Mouse (Mus musculus): Measurements from ENCODE around the gene Mmd2. TPM values are rescaled to one million over a fixed set of nuclear protein-coding genes. Genes with fewer than 3 reads are reported as not detected.

Mmd2 gene
- total RNA-seq (2021) (under 1 TPM; 0.30 to 0.31 TPM), polyA plus RNA-seq (2012; rRNA removed) (0.20 and 0.29 TPM in 2 replicates)
- long read RNA-seq, partial matches to known transcripts: 0 of 1 reads
- long read RNA-seq, other reads (novel, unspliced or antisense): 0 of 1 reads

GRCm38 (mm10) chr5:142608259-142608988 is at the start of gene Mmd2:
Mmd2 (minus strand) TSS chr5:142608800.
- H3K4me1 ChIP-seq (ENCODE audit: control insufficient read depth, insufficient read depth, low read length): no peaks in the 10 kb centered on the region
- WGBS: 5% methylated on average over 42 of the region's 42 CpGs
- no peak within 1 kb of the TSS for H3K27ac ChIP-seq
- H3K79me2 ChIP-seq (replicated peaks; ENCODE audit: control insufficient read depth, insufficient read depth, low read length): no peaks in the 10 kb centered on the region
- no peaks in the 10 kb centered on the region for H3K36me3 ChIP-seq (ENCODE audit: control insufficient read depth, insufficient read depth, low read length)
- TF ChIP-seq EP300 (IDR thresholded peaks at IDR 0.05; ENCODE audit: insufficient read depth, low read depth, low read length) (no peak), POLR2A (IDR thresholded peaks at IDR 0.05; ENCODE audit: insufficient read depth, low read depth, low read length) (no peak), CTCF (IDR thresholded peaks at IDR 0.05) (no peak)
- no peak within 1 kb of the TSS for H3K9ac ChIP-seq (ENCODE audit: low read depth, low read length)
- peaks cover 2% of the 10 kb centered on the region; the same call in 1 of the 2 replicates for H3K27me3 ChIP-seq (ENCODE audit: control insufficient read depth, insufficient read depth, low read length)
- no peak for DNase-seq
- intact Hi-C loops (cut with DNase I): no loop called here
- H3K4me3 ChIP-seq: no peak within 1 kb of the TSS

GRCm38 (mm10) chr5:142652266-142652665 is 43.7 kb upstream of the Mmd2 start:
- no peaks in the 10 kb centered on the region for H3K27me3 ChIP-seq (ENCODE audit: control insufficient read depth, insufficient read depth, low read length)
- no peak overlapping the region for H3K27ac ChIP-seq
- WGBS: 71% methylated on average over 4 of the region's 4 CpGs
- no peak for TF ChIP-seq EP300 (IDR thresholded peaks at IDR 0.05; ENCODE audit: insufficient read depth, low read depth, low read length)
- TF ChIP-seq POLR2A (IDR thresholded peaks at IDR 0.05; ENCODE audit: insufficient read depth, low read depth, low read length): no peak
- TF ChIP-seq CTCF (IDR thresholded peaks at IDR 0.05): no peak
- H3K4me3 ChIP-seq: no peak overlapping the region
- no peak for DNase-seq
- H3K36me3 ChIP-seq (ENCODE audit: control insufficient read depth, insufficient read depth, low read length): no peaks in the 10 kb centered on the region
- H3K4me1 ChIP-seq (ENCODE audit: control insufficient read depth, insufficient read depth, low read length): no peaks in the 10 kb centered on the region
- intact Hi-C loops (cut with DNase I): no loop called here
- peaks cover 8% of the 10 kb centered on the region for H3K79me2 ChIP-seq (replicated peaks; ENCODE audit: control insufficient read depth, insufficient read depth, low read length)
- no peak overlapping the region for H3K9ac ChIP-seq (ENCODE audit: low read depth, low read length)

GRCm38 (mm10) chr5:142650794-142651497 is 42.3 kb upstream of the Mmd2 start:
- no peak for DNase-seq
- H3K79me2 ChIP-seq (replicated peaks; ENCODE audit: control insufficient read depth, insufficient read depth, low read length): peaks cover 8% of the 10 kb centered on the region
- H3K27ac ChIP-seq: no peak overlapping the region
- H3K27me3 ChIP-seq (ENCODE audit: control insufficient read depth, insufficient read depth, low read length): no peaks in the 10 kb centered on the region
- no peaks in the 10 kb centered on the region for H3K4me1 ChIP-seq (ENCODE audit: control insufficient read depth, insufficient read depth, low read length)
- no peak overlapping the region for H3K9ac ChIP-seq (ENCODE audit: low read depth, low read length)
- no peak overlapping the region for H3K4me3 ChIP-seq
- intact Hi-C loops (cut with DNase I): no loop called here
- WGBS: 85% methylated on average over 6 of the region's 6 CpGs
- H3K36me3 ChIP-seq (ENCODE audit: control insufficient read depth, insufficient read depth, low read length): no peaks in the 10 kb centered on the region
- no peak for TF ChIP-seq POLR2A (IDR thresholded peaks at IDR 0.05; ENCODE audit: insufficient read depth, low read depth, low read length)
- no peak for TF ChIP-seq EP300 (IDR thresholded peaks at IDR 0.05; ENCODE audit: insufficient read depth, low read depth, low read length)
- no peak for TF ChIP-seq CTCF (IDR thresholded peaks at IDR 0.05)

GRCm38 (mm10) chr5:142650390-142650789 is 41.8 kb upstream of the Mmd2 start:
- H3K27ac ChIP-seq: no peak overlapping the region
- no peak overlapping the region for H3K4me3 ChIP-seq
- 63% methylated on average over 3 of the region's 3 CpGs for WGBS
- no peaks in the 10 kb centered on the region for H3K27me3 ChIP-seq (ENCODE audit: control insufficient read depth, insufficient read depth, low read length)
- no peaks in the 10 kb centered on the region for H3K4me1 ChIP-seq (ENCODE audit: control insufficient read depth, insufficient read depth, low read length)
- no peak for TF ChIP-seq CTCF (IDR thresholded peaks at IDR 0.05)
- no peak for TF ChIP-seq POLR2A (IDR thresholded peaks at IDR 0.05; ENCODE audit: insufficient read depth, low read depth, low read length)
- no peak for TF ChIP-seq EP300 (IDR thresholded peaks at IDR 0.05; ENCODE audit: insufficient read depth, low read depth, low read length)
- H3K36me3 ChIP-seq (ENCODE audit: control insufficient read depth, insufficient read depth, low read length): no peaks in the 10 kb centered on the region
- DNase-seq: no peak
- no peak overlapping the region for H3K9ac ChIP-seq (ENCODE audit: low read depth, low read length)
- intact Hi-C loops (cut with DNase I): no loop called here
- H3K79me2 ChIP-seq (replicated peaks; ENCODE audit: control insufficient read depth, insufficient read depth, low read length): peaks cover 8% of the 10 kb centered on the region

- Histone ChIP-seq H3K9ac (ENCODE audit: low read depth, low read length) (no peak overlapping the region), H3K79me2 (replicated peaks; ENCODE audit: control insufficient read depth, insufficient read depth, low read length) (peaks cover 8% of the 10 kb centered on the region), H3K27ac (no peak overlapping the region), H3K27me3 (ENCODE audit: control insufficient read depth, insufficient read depth, low read length) (no peaks in the 10 kb centered on the region), H3K4me1 (ENCODE audit: control insufficient read depth, insufficient read depth, low read length) (no peaks in the 10 kb centered on the region), H3K4me3 (no peak overlapping the region), H3K36me3 (ENCODE audit: control insufficient read depth, insufficient read depth, low read length) (no peaks in the 10 kb centered on the region)
- intact Hi-C loops (cut with DNase I): no loop called here
- 83% methylated on average over 4 of the region's 4 CpGs for WGBS
- TF ChIP-seq POLR2A (IDR thresholded peaks at IDR 0.05; ENCODE audit: insufficient read depth, low read depth, low read length) (no peak), CTCF (IDR thresholded peaks at IDR 0.05) (no peak), EP300 (IDR thresholded peaks at IDR 0.05; ENCODE audit: insufficient read depth, low read depth, low read length) (no peak)
- no peak for DNase-seq
Observed at GRCm38 (mm10) chr5:142649460-142650050, 41.0 kb upstream of the Mmd2 start.
